Mouse (Mus musculus) splenic B cell, adult 2 months (primary cell): ENCODE results near the gene Irx5.

Experiments used
- DNase-seq: peaks from one replicate; pipeline ENCODE4 v3.0.0-alpha.2; 2011; ENCODE audit warnings: low read depth, low spot score
- H3K27me3 ChIP-seq: 2 replicates; pipeline ENCODE4 v1.6.1; 2012; ENCODE audit warnings: mild to moderate bottlenecking, low read length, moderate library complexity, mixed read lengths; ENCODE audit not compliant: control insufficient read depth, poor library complexity, insufficient read depth, severe bottlenecking
- H3K36me3 ChIP-seq: 2 replicates; pipeline ENCODE4 v1.6.1; 2012; ENCODE audit warnings: mild to moderate bottlenecking, low read length, moderate library complexity, mixed read lengths; ENCODE audit not compliant: control insufficient read depth, poor library complexity, insufficient read depth, severe bottlenecking

The Irx5 gene

GRCm38 (mm10) chr8:92355701-92356612 lies 1.5 kb upstream of the Irx5 start:
- peak; percentile 90 for DNase-seq
- H3K27me3 ChIP-seq: peaks cover 8% of the 10 kb centered on the region
- no peaks in the 10 kb centered on the region for H3K36me3 ChIP-seq

DNA sequence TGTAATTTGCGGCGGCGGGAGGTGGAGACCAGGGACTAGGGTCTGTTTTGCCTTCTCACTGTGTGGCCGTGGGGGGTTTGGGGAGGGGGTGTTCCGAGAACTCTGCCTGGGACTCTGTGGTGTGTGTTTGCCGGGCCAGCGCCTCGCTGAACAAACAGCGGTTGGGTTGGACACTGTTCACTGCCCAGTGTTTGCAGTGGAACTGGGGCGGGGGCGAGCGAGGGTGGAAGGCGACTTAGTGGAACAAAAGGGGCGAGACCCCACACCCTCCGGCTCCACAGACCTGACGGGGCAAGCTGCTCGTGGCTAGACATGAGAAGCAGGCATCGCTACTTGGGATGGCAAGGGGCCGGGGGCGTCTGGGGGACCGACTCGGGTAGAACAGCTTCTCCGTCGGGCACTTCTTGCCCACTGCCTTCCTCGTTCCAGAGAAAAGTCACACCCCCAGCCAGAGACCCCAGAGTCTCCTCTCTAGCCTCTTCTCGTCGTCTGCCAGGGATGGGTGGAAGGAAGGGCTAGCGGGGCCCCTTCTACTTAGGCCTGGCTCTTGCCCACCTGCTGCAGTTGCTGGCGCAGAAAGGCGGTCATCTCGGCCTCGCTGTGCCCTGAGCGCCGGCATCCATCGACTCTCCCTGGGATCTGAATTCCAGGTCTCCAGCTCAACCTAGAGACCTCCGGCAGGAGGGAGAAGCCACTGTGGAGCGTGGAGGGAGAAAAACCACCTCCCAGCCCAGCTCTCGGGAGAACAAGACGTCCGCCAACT lies 631 bp upstream of the Irx5 start:
- Histone ChIP-seq H3K36me3 (no peaks in the 10 kb centered on the region), H3K27me3 (peaks cover 8% of the 10 kb centered on the region)
- peak; percentile 6 for DNase-seq

GRCm38 (mm10) chr8:92358141-92358999 lies 945 bp downstream of the Irx5 start:
- no peaks in the 10 kb centered on the region for H3K36me3 ChIP-seq
- DNase-seq: peak; percentile 3
- H3K27me3 ChIP-seq: peaks cover 10% of the 10 kb centered on the region

DNA sequence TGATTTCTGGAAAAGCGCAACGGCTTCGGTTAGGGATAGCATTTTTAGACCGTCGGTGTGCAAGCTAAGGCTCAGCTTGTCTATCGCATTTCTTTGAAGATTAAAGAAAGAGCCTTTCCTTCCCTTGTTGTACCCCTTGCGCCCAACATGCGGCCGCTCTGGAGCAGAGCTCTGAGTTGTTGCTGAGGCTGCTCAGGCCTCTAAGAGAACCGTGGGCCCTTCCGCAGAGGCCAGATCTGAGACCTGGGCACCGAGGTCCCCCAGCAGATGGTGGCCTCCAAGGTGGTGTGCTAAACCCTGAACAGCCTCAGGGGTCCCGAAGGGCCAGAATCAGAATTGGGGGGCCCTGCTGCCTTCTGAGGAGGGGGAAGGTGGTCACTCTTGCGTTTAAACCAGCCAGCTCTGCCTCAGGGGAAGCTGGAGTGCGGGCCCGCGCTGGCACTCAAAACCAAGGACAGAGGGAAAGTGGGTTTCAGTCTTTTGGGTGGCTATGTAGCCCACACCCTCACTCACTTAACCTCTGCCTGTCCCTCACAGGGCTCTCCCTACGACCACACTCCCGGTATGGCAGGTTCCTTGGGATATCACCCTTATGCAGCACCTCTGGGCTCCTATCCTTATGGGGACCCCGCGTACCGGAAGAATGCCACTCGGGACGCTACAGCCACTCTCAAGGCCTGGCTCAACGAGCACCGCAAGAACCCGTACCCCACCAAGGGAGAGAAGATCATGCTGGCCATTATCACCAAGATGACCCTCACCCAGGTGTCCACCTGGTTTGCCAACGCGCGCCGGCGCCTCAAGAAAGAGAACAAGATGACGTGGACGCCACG lies 1.8 kb downstream of the Irx5 start:
- DNase-seq: peak; percentile 8
- Histone ChIP-seq H3K27me3 (peaks cover 10% of the 10 kb centered on the region), H3K36me3 (no peaks in the 10 kb centered on the region)

- peaks cover 9% of the 10 kb centered on the region for H3K27me3 ChIP-seq
- peak; percentile 12 for DNase-seq
- no peaks in the 10 kb centered on the region for H3K36me3 ChIP-seq
These were observed 2.3 kb downstream of the Irx5 start for GRCm38 (mm10) chr8:92359833-92360082.

GRCm38 (mm10) chr8:92360083-92360861 lies 2.8 kb downstream of the Irx5 start:
- DNase-seq: peak; percentile 1
- H3K36me3 ChIP-seq: no peaks in the 10 kb centered on the region
- peaks cover 4% of the 10 kb centered on the region; the same call in 1 of the 2 replicates for H3K27me3 ChIP-seq

DNA sequence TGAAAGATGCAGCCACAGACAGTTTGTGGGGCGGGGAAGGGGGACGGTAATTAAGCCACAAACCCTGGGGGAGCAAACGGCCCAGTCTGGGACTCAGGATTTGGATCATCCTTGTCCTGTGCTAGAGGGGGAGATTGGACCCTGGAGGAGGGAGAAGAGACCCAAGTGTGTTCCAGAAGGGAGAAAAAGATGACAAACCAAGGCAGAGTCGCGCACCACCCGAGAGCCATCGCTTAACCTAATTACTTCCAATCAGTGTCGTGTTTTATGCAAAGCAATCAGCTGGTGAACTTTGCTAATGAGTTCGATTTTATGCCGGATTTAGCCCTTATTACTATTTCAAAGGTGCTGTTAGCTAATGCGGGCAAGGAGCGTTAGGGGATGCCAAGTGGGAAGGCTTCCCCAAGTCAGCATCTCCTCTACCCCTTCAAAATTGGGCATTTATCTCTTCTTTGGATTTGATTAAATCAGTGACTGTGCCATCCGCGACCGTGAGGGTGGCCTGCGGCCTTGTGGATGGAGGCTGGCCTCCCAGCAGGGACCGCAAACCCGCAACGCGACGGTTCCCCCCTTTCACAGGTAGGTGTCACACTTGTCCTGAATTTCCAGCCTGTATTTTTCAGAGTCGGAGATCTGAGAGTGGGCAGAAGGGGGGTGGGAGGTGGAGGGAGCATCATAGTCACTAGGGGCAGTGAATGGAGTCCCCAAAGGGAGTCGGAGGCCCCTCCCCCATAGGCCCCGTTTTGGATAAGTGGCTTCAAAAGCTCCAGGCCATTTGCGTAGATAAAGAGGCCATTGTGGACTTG lies 4.3 kb downstream of the Irx5 start:
- Histone ChIP-seq H3K36me3 (no peaks in the 10 kb centered on the region), H3K27me3 (peaks cover 7% of the 10 kb centered on the region; the same call in 1 of the 2 replicates)
- DNase-seq: peak; percentile 17

- DNase-seq: peak; percentile 1
- Histone ChIP-seq H3K36me3 (no peaks in the 10 kb centered on the region), H3K27me3 (peaks cover 7% of the 10 kb centered on the region; the same call in 1 of the 2 replicates)
These were observed 5.1 kb downstream of the Irx5 start for GRCm38 (mm10) chr8:92362396-92363115.

DNA sequence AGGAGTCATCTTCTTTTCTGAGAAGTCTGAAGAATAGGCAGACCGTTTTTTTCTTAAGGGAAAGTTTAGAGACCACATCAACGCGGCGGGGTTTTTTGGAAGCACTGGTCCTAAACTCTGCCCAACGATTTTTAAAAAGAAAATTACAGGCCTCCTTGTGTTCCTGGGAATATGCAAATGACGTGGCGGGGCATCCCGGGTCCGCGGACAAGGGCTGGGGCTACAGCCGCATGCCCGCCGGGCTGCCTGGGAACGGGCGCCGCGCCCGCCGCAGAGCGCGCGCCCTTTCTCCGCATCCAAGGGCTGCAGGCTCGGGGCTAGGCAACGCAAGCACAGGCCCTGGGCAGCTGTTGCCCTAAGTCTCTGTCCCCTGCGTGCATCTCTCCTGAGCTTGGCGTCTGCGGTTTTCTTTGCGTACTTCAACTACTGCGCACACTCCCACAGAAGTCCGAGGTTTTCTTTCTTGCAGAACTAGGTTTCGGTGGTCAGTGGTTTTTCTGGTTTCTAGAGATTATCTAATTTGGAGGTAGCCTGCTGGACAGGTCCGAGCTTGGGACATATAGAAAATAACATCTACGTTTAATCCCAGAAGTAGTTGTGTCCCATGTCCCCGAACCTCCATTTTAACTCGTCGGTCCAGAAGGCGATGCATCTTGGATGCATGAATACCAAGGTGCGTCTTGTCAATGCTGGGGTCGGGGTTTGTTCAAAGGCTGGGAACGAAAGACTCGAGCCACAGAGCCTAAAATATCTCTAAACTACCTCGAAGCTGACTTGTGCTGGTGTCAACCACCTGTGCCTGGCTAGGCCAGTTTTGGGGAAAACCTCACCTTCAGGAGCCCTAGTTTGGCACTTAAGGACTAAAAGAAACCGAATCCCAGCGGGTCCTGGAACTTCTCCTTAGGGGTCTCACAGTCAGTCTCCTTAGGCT lies 6.1 kb downstream of the Irx5 start:
- Histone ChIP-seq H3K27me3 (peaks cover 10% of the 10 kb centered on the region; the same call in 1 of the 2 replicates), H3K36me3 (no peaks in the 10 kb centered on the region)
- peak; percentile 3 for DNase-seq

DNA sequence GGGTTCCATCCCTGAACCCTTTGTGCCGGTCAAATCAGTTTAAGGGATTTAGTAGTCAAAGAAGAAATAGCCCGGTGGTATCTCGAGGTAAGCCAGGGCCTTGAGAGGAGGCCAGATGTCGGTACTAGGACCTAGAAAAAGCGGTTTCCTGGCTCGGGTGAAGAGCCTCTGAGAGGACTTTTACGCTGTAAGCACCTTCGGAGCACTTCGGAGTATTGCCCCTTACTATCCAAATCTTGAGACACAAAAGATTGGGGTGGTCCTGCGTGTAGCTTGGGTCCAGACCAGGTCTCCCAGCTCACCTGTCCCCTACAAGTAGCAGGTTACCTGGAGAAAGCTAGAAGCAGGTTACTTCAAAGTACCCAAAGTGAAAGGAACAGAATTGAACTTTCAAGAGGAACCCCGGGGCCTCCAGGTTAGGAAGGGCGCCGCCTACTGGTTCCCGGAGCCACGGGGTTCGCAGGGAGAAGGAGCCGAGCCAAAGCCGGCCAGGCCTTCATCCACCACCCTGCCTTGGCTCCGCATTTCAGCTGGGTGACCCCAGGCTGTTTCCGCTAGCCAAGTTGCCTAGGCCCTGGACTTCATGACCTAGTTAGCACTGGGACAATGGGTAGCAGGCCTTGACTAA lies 6.8 kb downstream of the Irx5 start:
- DNase-seq: peak; percentile 48
- H3K36me3 ChIP-seq: no peaks in the 10 kb centered on the region

DNA sequence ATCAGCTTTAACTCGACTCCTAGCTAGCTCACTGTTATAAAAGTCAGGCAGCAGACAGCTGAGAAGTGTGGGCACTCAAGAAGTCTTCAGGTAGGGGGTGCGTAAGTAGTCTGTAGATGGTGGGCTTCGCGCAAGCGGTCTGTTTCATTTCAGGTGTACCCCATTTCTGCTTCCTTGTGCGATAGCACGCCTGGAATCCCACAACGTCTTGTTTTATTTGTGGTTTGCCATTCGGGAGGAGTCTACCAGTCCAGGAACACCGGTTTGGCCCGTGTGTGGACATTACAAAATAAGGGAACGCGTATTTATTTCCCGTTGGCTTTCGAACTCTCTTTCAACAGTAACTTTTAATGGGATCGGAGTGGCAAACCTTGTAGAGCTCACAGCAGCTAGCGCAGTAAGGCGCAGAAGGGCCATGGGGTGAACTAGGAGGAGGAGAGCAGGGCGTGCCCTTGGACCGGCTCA lies 7.4 kb downstream of the Irx5 start:
- Histone ChIP-seq H3K36me3 (no peaks in the 10 kb centered on the region), H3K27me3 (peaks cover 8% of the 10 kb centered on the region; the same call in 1 of the 2 replicates)
- DNase-seq: no peak

More for the DNA sequence above, 6.8 kb downstream of the Irx5 start:
- H3K27me3 ChIP-seq: peaks cover 8% of the 10 kb centered on the region; the same call in 1 of the 2 replicates
